Mouse (Mus musculus) MEL (cell line): Measurements from ENCODE around the gene Senp7. TPM values are rescaled to one million over a fixed set of nuclear protein-coding genes. Genes with fewer than 3 reads are reported as not detected.

Experiments used
- DNase-seq: peaks from one replicate; pipeline ENCODE4 v3.0.0; 2011; ENCODE audit warnings: low read depth, low spot score
- H3K27ac ChIP-seq: 2 replicates; pipeline ENCODE4 v1.5.1; 2012; ENCODE audit warnings: low read depth, mild to moderate bottlenecking, control low read depth, low read length, moderate library complexity; ENCODE audit not compliant: control insufficient read depth
- H3K27me3 ChIP-seq, 2 experiments: fragments of 150-350 bp in 1 of 2; sonication (generic) in 1 of 2; 2 replicates each; pipeline ENCODE4 v1.6.1; 2012; ENCODE audit warnings: low read length in 2 of 2, mild to moderate bottlenecking in 2 of 2, improper control_type of control experiment in 1 of 2, moderate library complexity in 1 of 2; ENCODE audit not compliant: insufficient read depth in 2 of 2, control insufficient read depth in 1 of 2
- H3K36me3 ChIP-seq, 2 experiments: 2 replicates each; pipeline ENCODE4 v1.6.1; 2012 to 2014; ENCODE audit warnings: low read length in 2 of 2, improper control_type of control experiment in 1 of 2, inconsistent platforms in 1 of 2, mild to moderate bottlenecking in 1 of 2; ENCODE audit not compliant: insufficient read depth in 2 of 2, control insufficient read depth in 1 of 2
- H3K4me1 ChIP-seq, 2 experiments: fragments of 150-350 bp in 1 of 2; sonication (generic) in 1 of 2; 2 replicates each; pipeline ENCODE4 v1.6.1; 2012; ENCODE audit warnings: low read length in 2 of 2, improper control_type of control experiment in 1 of 2, mild to moderate bottlenecking in 1 of 2; ENCODE audit not compliant: insufficient read depth in 2 of 2, control insufficient read depth in 1 of 2
- H3K4me3 ChIP-seq, 2 experiments: fragments of 150-350 bp in 1 of 2; sonication (generic) in 1 of 2; 2 replicates each; pipeline ENCODE4 v1.5.1; 2012; ENCODE audit warnings: low read depth in 2 of 2, low read length in 2 of 2, mild to moderate bottlenecking in 2 of 2, moderate library complexity in 2 of 2, control low read depth in 1 of 2, improper control_type of control experiment in 1 of 2; ENCODE audit not compliant: control insufficient read depth in 1 of 2, insufficient read depth in 1 of 2
- H3K79me2 ChIP-seq: 2 replicates; pipeline ENCODE4 v1.6.1; 2012; ENCODE audit warnings: mild to moderate bottlenecking, low read length, moderate library complexity; ENCODE audit not compliant: control insufficient read depth, poor library complexity, insufficient read depth
- H3K9ac ChIP-seq: 2 replicates; pipeline ENCODE4 v1.6.1; 2012; ENCODE audit warnings: low read depth, mild to moderate bottlenecking, control low read depth, low read length, moderate library complexity; ENCODE audit not compliant: control insufficient read depth, poor library complexity, severe bottlenecking
- H3K9me3 ChIP-seq: fragments of 150-350 bp; sonication (generic); replicated peaks from 2 replicates; pipeline ENCODE4 v1.6.1; 2012; ENCODE audit warnings: mild to moderate bottlenecking, low read length, improper control_type of control experiment, moderate library complexity; ENCODE audit not compliant: insufficient read depth
- BHLHE40 ChIP-seq: IDR thresholded peaks from 2 replicates; pipeline ENCODE4 v1.6.1; 2012; ENCODE audit warnings: low read depth, mild to moderate bottlenecking, inconsistent platforms, low read length, improper control_type of control experiment, borderline replicate concordance
- CHD2 ChIP-seq: IDR thresholded peaks from 2 replicates; pipeline ENCODE4 v1.6.1; 2011; ENCODE audit warnings: low read length, improper control_type of control experiment
- CTCF ChIP-seq, 3 experiments: IDR thresholded peaks in 2 of 3; conservative IDR thresholded peaks in 1 of 3; 2 replicates each; pipeline ENCODE4 v1.5.1; 2011 to 2012; ENCODE audit warnings: low read length in 3 of 3, low read depth in 2 of 3, mild to moderate bottlenecking in 2 of 3, improper control_type of control experiment in 1 of 3, inconsistent platforms in 1 of 3, mixed read lengths in 1 of 3, moderate library complexity in 1 of 3; ENCODE audit not compliant: control insufficient read depth in 1 of 3, insufficient read depth in 1 of 3, poor library complexity in 1 of 3, severe bottlenecking in 1 of 3
- E2F4 ChIP-seq: IDR thresholded peaks from 2 replicates; pipeline ENCODE4 v1.6.1; 2011; ENCODE audit warnings: low read depth, low read length, improper control_type of control experiment, borderline replicate concordance
- ELF1 ChIP-seq: IDR thresholded peaks from 2 replicates; pipeline ENCODE4 v1.6.1; 2014; ENCODE audit warnings: low read depth, mild to moderate bottlenecking, inconsistent platforms, low read length, improper control_type of control experiment, moderate library complexity
- ETS1 ChIP-seq: IDR thresholded peaks from 2 replicates; pipeline ENCODE4 v1.6.1; 2012; ENCODE audit warnings: low read depth, mild to moderate bottlenecking, inconsistent platforms, low read length, improper control_type of control experiment, moderate library complexity
- JUND ChIP-seq: IDR thresholded peaks from 2 replicates; pipeline ENCODE4 v1.6.1; 2011; ENCODE audit warnings: low read depth, mild to moderate bottlenecking, improper control_type of control experiment, low read length
- KAT2A ChIP-seq: conservative IDR thresholded peaks from 2 replicates; pipeline ENCODE4 v1.6.1; 2012; ENCODE audit warnings: low read depth, low read length, improper control_type of control experiment, inconsistent platforms
- RAD21 ChIP-seq: IDR thresholded peaks from 2 replicates; pipeline ENCODE4 v1.6.1; 2011; ENCODE audit warnings: mild to moderate bottlenecking, low read depth, low read length, improper control_type of control experiment
- RCOR1 ChIP-seq: IDR thresholded peaks from 2 replicates; pipeline ENCODE4 v1.6.1; 2012; ENCODE audit warnings: low read depth, mild to moderate bottlenecking, inconsistent platforms, low read length, improper control_type of control experiment
- SIN3A ChIP-seq: IDR thresholded peaks from 2 replicates; pipeline ENCODE4 v1.6.1; 2012; ENCODE audit warnings: low read length, improper control_type of control experiment, inconsistent platforms
- SMC3 ChIP-seq: IDR thresholded peaks from 2 replicates; pipeline ENCODE4 v1.6.1; 2011; ENCODE audit warnings: low read depth, low read length, improper control_type of control experiment
- TBP ChIP-seq: IDR thresholded peaks from 2 replicates; pipeline ENCODE4 v1.8.0; 2011; ENCODE audit warnings: low read depth, low read length, improper control_type of control experiment
- UBTF ChIP-seq: IDR thresholded peaks from 2 replicates; pipeline ENCODE4 v1.6.1; 2012; ENCODE audit warnings: low read depth, mild to moderate bottlenecking, inconsistent platforms, low read length, improper control_type of control experiment, moderate library complexity, borderline replicate concordance; ENCODE audit not compliant: insufficient read depth
- USF1 ChIP-seq: IDR thresholded peaks from 2 replicates; pipeline ENCODE4 v1.6.1; 2014; ENCODE audit warnings: low read depth, mild to moderate bottlenecking, inconsistent platforms, low read length, improper control_type of control experiment, moderate library complexity
- ZC3H11A ChIP-seq: IDR thresholded peaks from 2 replicates; pipeline ENCODE4 v1.6.1; 2012; ENCODE audit warnings: low read depth, mild to moderate bottlenecking, inconsistent platforms, low read length, improper control_type of control experiment
- polyA plus RNA-seq, 2 experiments: library from polyadenylated mRNA; stranded (reverse) in 1 of 2; unstranded in 1 of 2; fragments of >175 nt in 1 of 2; fragments of >200 nt in 1 of 2; gene quantifications; 2 replicates each; pipeline versions ENCODE4 v1.2.1 to v1.2.4; 2012; ENCODE audit warnings: low replicate concordance in 2 of 2, low read depth in 1 of 2; ENCODE audit not compliant: insufficient read length in 2 of 2, insufficient read depth in 1 of 2, missing spikeins in 1 of 2
- total RNA-seq: library from RNA; depleted of rRNA; stranded (reverse); fragments of 300-350 nt; gene quantifications from 2 replicates; pipeline ENCODE4 v1.2.3, GENCODE M21; 2012

Senp7 gene
- total and polyA plus RNA-seq, 3 experiments, result 7.7 to 15.0 TPM; not detected in 1

- Histone ChIP-seq H3K4me1 (no peaks in the 10 kb centered on the region), H3K9me3 (no peaks in the 10 kb centered on the region), H3K4me3 (no peak overlapping the region), H3K36me3 (no peaks in the 10 kb centered on the region), H3K27me3 (no peaks in the 10 kb centered on the region)
- TF ChIP-seq ZC3H11A, result no peak
- no peak for TF ChIP-seq UBTF
- no peak for TF ChIP-seq USF1
- TF ChIP-seq, all 39 proteins: peak for 0
- Histone ChIP-seq H3K79me2 (no peaks in the 10 kb centered on the region), H3K27ac (no peak overlapping the region), H3K9ac (no peak overlapping the region)
- no peak for DNase-seq
Observed at GRCm38 (mm10) chr16:56163466-56163865, 115.3 kb downstream of the Senp7 start.

GRCm38 (mm10) chr16:56170247-56170646 is 122.1 kb downstream of the Senp7 start:
- Histone ChIP-seq H3K4me1 (no peaks in the 10 kb centered on the region), H3K79me2 (no peaks in the 10 kb centered on the region), H3K36me3 (no peaks in the 10 kb centered on the region; a peak in 2 of 4 replicates), H3K4me3 (no peak overlapping the region), H3K9ac (no peak overlapping the region), H3K9me3 (no peaks in the 10 kb centered on the region), H3K27me3 (no peaks in the 10 kb centered on the region), H3K27ac (no peak overlapping the region)
- TF ChIP-seq ETS1, result no peak
- DNase-seq, result no peak

GRCm38 (mm10) chr16:56175867-56176581 is 127.9 kb downstream of the Senp7 start:
- Histone ChIP-seq H3K9me3 (no peaks in the 10 kb centered on the region), H3K27me3 (no peaks in the 10 kb centered on the region), H3K9ac (no peak overlapping the region), H3K4me1 (no peaks in the 10 kb centered on the region), H3K4me3 (no peak overlapping the region), H3K36me3 (peaks cover 0 to 8% of the 10 kb centered on the region in 2 experiments; a peak in 2 of 4 replicates), H3K79me2 (no peaks in the 10 kb centered on the region), H3K27ac (no peak overlapping the region)
- peak; percentile 52 for DNase-seq
- no peak for TF ChIP-seq SIN3A
- peak; percentile 45 to 50 (median 46) for TF ChIP-seq CTCF (IDR thresholded peaks at IDR 0.05 in 2 of 3, conservative IDR thresholded peaks at IDR 0.05 in 1 of 3; ENCODE audit: control insufficient read depth in 1 of 3, insufficient read depth in 1 of 3, low read depth in 2 of 3, low read length in 3 of 3, poor library complexity in 1 of 3, severe bottlenecking in 1 of 3)
- TF ChIP-seq TBP, result no peak
- no peak for TF ChIP-seq E2F4
- TF ChIP-seq RCOR1, result no peak
- TF ChIP-seq SMC3, result peak; percentile 31
- TF ChIP-seq JUND, result no peak
- TF ChIP-seq ELF1, result no peak
- TF ChIP-seq ZC3H11A, result no peak
- no peak for TF ChIP-seq KAT2A
- peak; percentile 39 for TF ChIP-seq RAD21
- no peak for TF ChIP-seq CHD2
- TF ChIP-seq BHLHE40, result no peak
